Mouse (Mus musculus) neural tube, embryonic 11.5 days (tissue): ENCODE data around the gene Znrd1. TPM values are rescaled to one million over a fixed set of nuclear protein-coding genes. Genes with fewer than 3 reads are reported as not detected.

Experiments used
- ATAC-seq: fragments of 200-750 bp; cut with Nextera tagmentation; 2 replicates; pipeline ENCODE4 v1.8.0; 2017; ENCODE audit warnings: moderate number of reproducible peaks, mild to moderate bottlenecking, moderate TSS enrichment, moderate library complexity; ENCODE audit not compliant: insufficient read depth, low FRiP score, low TSS enrichment
- DNase-seq: peaks from one replicate; pipeline ENCODE4 v3.0.0-alpha.2; 2015; ENCODE audit warnings: low spot score
- H3K27ac ChIP-seq: fragments of 300-500 bp; sonication (generic); 2 replicates; pipeline ENCODE4 v1.5.1; 2014; ENCODE audit warnings: low read depth, mild to moderate bottlenecking, low read length
- H3K27me3 ChIP-seq: fragments of 300-500 bp; sonication (generic); 2 replicates; pipeline ENCODE4 v1.6.1; 2014; ENCODE audit warnings: mild to moderate bottlenecking, low read length, mixed read lengths; ENCODE audit not compliant: control insufficient read depth, insufficient read depth
- H3K36me3 ChIP-seq: fragments of 300-500 bp; sonication (generic); 2 replicates; pipeline ENCODE4 v1.6.1; 2014; ENCODE audit warnings: mild to moderate bottlenecking, low read length, moderate library complexity, mixed read lengths; ENCODE audit not compliant: control insufficient read depth, insufficient read depth
- H3K4me1 ChIP-seq: fragments of 300-500 bp; sonication (generic); 2 replicates; pipeline ENCODE4 v1.6.1; 2014; ENCODE audit warnings: low read length, mixed read lengths; ENCODE audit not compliant: control insufficient read depth, insufficient read depth
- H3K4me2 ChIP-seq: fragments of 300-500 bp; sonication (generic); 2 replicates; pipeline ENCODE4 v1.6.1; 2014; ENCODE audit warnings: low read depth, mild to moderate bottlenecking, moderate library complexity
- H3K4me3 ChIP-seq: fragments of 300-500 bp; sonication (generic); 2 replicates; pipeline ENCODE4 v1.5.1; 2014; ENCODE audit warnings: low read depth, low read length
- H3K9ac ChIP-seq: fragments of 300-500 bp; sonication (generic); 2 replicates; pipeline ENCODE4 v1.6.1; 2014; ENCODE audit warnings: mild to moderate bottlenecking, low read length
- H3K9me3 ChIP-seq: fragments of 300-500 bp; sonication (generic); 2 replicates; pipeline ENCODE4 v1.6.1; 2016; ENCODE audit warnings: low read length; ENCODE audit not compliant: control insufficient read depth
- WGBS: fragments of 180-500 bp; shearing (Covaris S2); extraction: QIAGEN DNeasy Blood & Tissue Kit; methylation state at CpG from one replicate; pipeline ENCODE4 v1.1.7; 2014; 5-methylcytosine and 5-hydroxymethylcytosine counted together
- polyA plus RNA-seq: library from polyadenylated mRNA; unstranded; fragments of >200 nt; fragmentation: Nextera tagmentation; extraction: Ambion mirVana; gene quantifications from 2 replicates; pipeline ENCODE4 v1.2.1, GENCODE M21; 2014

The Znrd1 gene
- polyA plus RNA-seq, 1 experiment from 2014 or later: 84.7 TPM

DNA sequence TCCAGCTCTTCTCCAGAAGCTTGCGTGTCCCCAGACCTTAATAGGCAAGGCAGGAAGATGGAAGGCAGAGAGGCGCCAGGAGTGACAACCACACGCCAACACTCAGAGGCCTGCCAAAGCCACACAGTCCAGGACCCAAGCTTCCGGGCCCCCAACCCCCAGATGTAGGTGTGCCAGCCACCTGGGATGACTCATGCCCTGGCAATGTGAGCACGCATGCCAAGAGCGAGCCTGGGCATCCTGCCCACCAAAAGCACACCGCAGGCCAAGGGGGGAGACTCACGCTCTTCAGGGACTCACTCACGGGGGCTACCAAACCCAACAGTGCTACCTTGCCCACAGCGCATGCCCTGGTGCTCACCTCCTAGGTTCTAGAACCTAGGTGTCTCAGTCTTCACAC is 16.0 kb downstream of the Znrd1 start:
- H3K9ac ChIP-seq: no peak overlapping the region
- DNase-seq: no peak
- peak overlapping the region; percentile 54 for H3K4me2 ChIP-seq
- no peak overlapping the region for H3K4me3 ChIP-seq
- H3K4me1 ChIP-seq: peaks cover 6% of the 10 kb centered on the region; the same call in 1 of the 2 replicates
- no peaks in the 10 kb centered on the region for H3K36me3 ChIP-seq
- peaks cover 31% of the 10 kb centered on the region for H3K27me3 ChIP-seq
- no peaks in the 10 kb centered on the region for H3K9me3 ChIP-seq
- whole genome bisulfite sequencing: 59% methylated on average over 10 of the region's 10 CpGs
- ATAC-seq: no peak
- no peak overlapping the region for H3K27ac ChIP-seq

GRCm38 (mm10) chr17:36938056-36938455 is 20.3 kb downstream of the Znrd1 start:
- ATAC-seq (no peak), DNase-seq (no peak)
- Histone ChIP-seq H3K27ac (no peak overlapping the region), H3K4me1 (peaks cover 5% of the 10 kb centered on the region; the same call in 1 of the 2 replicates), H3K9ac (no peak overlapping the region), H3K36me3 (no peaks in the 10 kb centered on the region), H3K4me3 (no peak overlapping the region), H3K4me2 (no peak overlapping the region), H3K9me3 (no peaks in the 10 kb centered on the region), H3K27me3 (peaks cover 10% of the 10 kb centered on the region)
- 88% methylated on average over 2 of the region's 2 CpGs for WGBS

GRCm38 (mm10) chr17:36931806-36932205 is 26.6 kb downstream of the Znrd1 start:
- no peak overlapping the region for H3K4me3 ChIP-seq
- H3K27me3 ChIP-seq: no peaks in the 10 kb centered on the region
- H3K4me1 ChIP-seq: no peaks in the 10 kb centered on the region
- ATAC-seq (no peak), DNase-seq (no peak)
- H3K36me3 ChIP-seq: no peaks in the 10 kb centered on the region
- H3K4me2 ChIP-seq: no peak overlapping the region
- WGBS: 83% methylated on average over 2 of the region's 2 CpGs
- H3K9ac ChIP-seq: no peak overlapping the region
- no peak overlapping the region for H3K27ac ChIP-seq
- no peaks in the 10 kb centered on the region for H3K9me3 ChIP-seq

- Histone ChIP-seq H3K27ac (no peak overlapping the region), H3K27me3 (no peaks in the 10 kb centered on the region), H3K4me1 (no peaks in the 10 kb centered on the region), H3K4me3 (no peak overlapping the region), H3K9ac (no peak overlapping the region), H3K9me3 (no peaks in the 10 kb centered on the region), H3K36me3 (no peaks in the 10 kb centered on the region), H3K4me2 (no peak overlapping the region)
- no peak for DNase-seq
- 79% methylated on average over 4 of the region's 4 CpGs for WGBS
- ATAC-seq: no peak
Measured at GRCm38 (mm10) chr17:36931130-36931529, 27.2 kb downstream of the Znrd1 start.

GRCm38 (mm10) chr17:36930233-36930632 is 28.1 kb downstream of the Znrd1 start:
- WGBS: 74% methylated on average over 6 of the region's 6 CpGs
- Histone ChIP-seq H3K4me2 (no peak overlapping the region), H3K4me1 (no peaks in the 10 kb centered on the region)

GRCm38 (mm10) chr17:36929236-36929932 is 29.0 kb downstream of the Znrd1 start:
- no peaks in the 10 kb centered on the region for H3K36me3 ChIP-seq
- H3K27me3 ChIP-seq: no peaks in the 10 kb centered on the region
- no peak for DNase-seq
- H3K9ac ChIP-seq: no peak overlapping the region
- H3K4me2 ChIP-seq: no peak overlapping the region
- no peaks in the 10 kb centered on the region for H3K4me1 ChIP-seq
- no peak overlapping the region for H3K27ac ChIP-seq
- 78% methylated on average over 12 of the region's 12 CpGs for WGBS
- ATAC-seq: no peak
- no peaks in the 10 kb centered on the region for H3K9me3 ChIP-seq
- no peak overlapping the region for H3K4me3 ChIP-seq

More at GRCm38 (mm10) chr17:36930233-36930632, 28.1 kb downstream of the Znrd1 start:
- H3K36me3 ChIP-seq: no peaks in the 10 kb centered on the region
- H3K4me3 ChIP-seq: no peak overlapping the region
- H3K27me3 ChIP-seq: no peaks in the 10 kb centered on the region
- no peak for DNase-seq
- no peaks in the 10 kb centered on the region for H3K9me3 ChIP-seq
- ATAC-seq: no peak
- H3K27ac ChIP-seq: no peak overlapping the region
- no peak overlapping the region for H3K9ac ChIP-seq

- no peak overlapping the region for H3K4me2 ChIP-seq
- WGBS: 63% methylated on average over 10 of the region's 10 CpGs
- ATAC-seq (no peak), DNase-seq (no peak)
- H3K9ac ChIP-seq: no peak overlapping the region
- H3K27me3 ChIP-seq: no peaks in the 10 kb centered on the region
- H3K27ac ChIP-seq: no peak overlapping the region
- no peak overlapping the region for H3K4me3 ChIP-seq
- no peaks in the 10 kb centered on the region for H3K36me3 ChIP-seq
- H3K9me3 ChIP-seq: no peaks in the 10 kb centered on the region
- H3K4me1 ChIP-seq: no peaks in the 10 kb centered on the region
Measured at GRCm38 (mm10) chr17:36927496-36928120, 30.8 kb downstream of the Znrd1 start.

- H3K4me1 ChIP-seq: no peaks in the 10 kb centered on the region
- 70% methylated on average over 4 of the region's 4 CpGs for WGBS
Measured at GRCm38 (mm10) chr17:36923491-36923890, 34.9 kb downstream of the Znrd1 start.

DNA sequence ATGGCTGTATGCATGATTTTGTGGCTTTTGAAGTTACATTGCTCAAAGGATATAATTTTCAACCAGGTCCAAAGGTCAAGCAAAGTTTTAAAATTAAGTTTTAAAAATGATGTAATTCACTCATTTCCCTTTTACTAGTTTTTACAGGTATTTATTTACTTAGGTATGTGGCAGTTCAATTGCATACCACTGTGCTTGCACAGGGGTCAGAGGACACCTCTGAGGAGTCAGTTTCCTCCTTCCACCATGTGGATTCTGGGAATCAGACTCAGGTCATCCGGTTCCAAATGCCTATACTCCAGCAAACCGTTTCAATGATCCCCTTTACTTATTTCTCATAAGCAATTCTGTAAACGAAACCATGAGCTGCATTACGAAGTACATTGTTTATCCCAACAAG is 35.6 kb downstream of the Znrd1 start:
- WGBS: 83% methylated on average over 4 of the region's 4 CpGs
- DNase-seq (no peak), ATAC-seq (no peak)
- Histone ChIP-seq H3K4me1 (no peaks in the 10 kb centered on the region), H3K9me3 (no peaks in the 10 kb centered on the region), H3K9ac (no peak overlapping the region), H3K36me3 (no peaks in the 10 kb centered on the region), H3K27me3 (no peaks in the 10 kb centered on the region), H3K4me3 (no peak overlapping the region), H3K4me2 (no peak overlapping the region), H3K27ac (no peak overlapping the region)

More at GRCm38 (mm10) chr17:36923491-36923890, 34.9 kb downstream of the Znrd1 start:
- H3K4me2 ChIP-seq: no peak overlapping the region
- H3K27me3 ChIP-seq: no peaks in the 10 kb centered on the region
- no peak overlapping the region for H3K4me3 ChIP-seq
- ATAC-seq (no peak), DNase-seq (no peak)
- no peaks in the 10 kb centered on the region for H3K36me3 ChIP-seq
- no peak overlapping the region for H3K9ac ChIP-seq
- no peak overlapping the region for H3K27ac ChIP-seq
- no peaks in the 10 kb centered on the region for H3K9me3 ChIP-seq
